Mouse (Mus musculus) liver, postnatal 0 days (tissue): ENCODE results near the gene Mavs.

Experiments used
- CTCF ChIP-seq: sonication (generic); IDR thresholded peaks from 2 replicates; pipeline ENCODE4 v1.5.1; 2016; ENCODE audit warnings: antibody characterized with exemption, low read depth
- EP300 ChIP-seq: IDR thresholded peaks from 2 replicates; pipeline ENCODE4 v1.6.1; 2016; ENCODE audit warnings: antibody characterized with exemption, low read depth, mild to moderate bottlenecking

DNA sequence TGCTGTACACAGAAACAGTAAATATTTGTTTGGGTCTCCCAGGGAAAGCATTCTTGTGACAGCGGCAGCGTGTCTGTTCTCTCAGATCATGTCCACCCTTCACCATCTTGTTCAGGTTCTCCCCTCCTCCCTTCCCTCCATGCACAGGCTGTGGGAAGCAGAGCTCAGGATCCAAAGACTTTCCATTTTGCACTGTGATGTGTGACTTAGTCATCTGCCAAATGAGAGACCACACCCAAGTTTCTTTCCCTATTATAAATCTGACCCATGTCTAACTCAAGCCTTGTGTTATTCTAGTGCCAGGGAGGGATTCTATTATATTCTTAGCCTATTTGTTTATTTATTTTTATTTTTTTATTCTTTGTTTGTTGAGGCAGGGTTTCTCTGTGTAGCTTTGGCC is 25.5 kb upstream of the Mavs start:
- TF ChIP-seq CTCF (no peak), EP300 (no peak)
